Mouse (Mus musculus): ENCODE measurements around the gene Shld2.

Shld2 gene

DNA sequence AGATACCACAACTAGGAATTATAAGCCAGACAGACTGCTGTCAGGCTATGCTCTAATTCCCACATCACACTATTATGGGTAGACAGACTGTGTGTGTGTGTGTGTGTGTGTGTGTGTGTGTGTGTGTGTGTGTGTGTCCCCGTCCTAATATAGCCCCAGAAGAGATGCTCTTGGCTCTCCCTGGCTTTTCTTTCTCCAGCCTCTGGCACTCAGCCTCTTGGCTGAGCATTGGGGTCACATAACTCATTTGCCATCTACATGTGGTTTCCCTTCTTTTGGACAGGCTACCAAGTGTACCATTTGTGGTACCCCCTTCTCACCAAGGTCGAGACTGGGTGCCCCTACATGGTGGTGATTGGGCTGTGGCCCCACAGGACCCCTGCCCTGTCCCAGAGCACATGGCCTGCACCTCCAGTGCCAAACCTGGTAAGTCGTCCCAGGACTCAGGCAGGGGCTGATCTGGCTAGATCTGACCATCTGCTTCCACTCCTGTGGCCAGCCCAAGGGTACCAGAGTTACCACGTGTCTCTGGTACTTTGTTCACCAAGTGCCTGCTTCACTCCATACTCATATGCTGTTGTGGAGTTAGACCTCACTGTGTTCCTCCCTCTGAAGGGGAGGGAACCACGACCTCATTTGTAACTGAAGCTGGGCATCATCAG, 88.7 kb downstream of the Shld2 start:
- no peak for DNase-seq (ENCODE audit: low spot score in 2 of 2)

DNA sequence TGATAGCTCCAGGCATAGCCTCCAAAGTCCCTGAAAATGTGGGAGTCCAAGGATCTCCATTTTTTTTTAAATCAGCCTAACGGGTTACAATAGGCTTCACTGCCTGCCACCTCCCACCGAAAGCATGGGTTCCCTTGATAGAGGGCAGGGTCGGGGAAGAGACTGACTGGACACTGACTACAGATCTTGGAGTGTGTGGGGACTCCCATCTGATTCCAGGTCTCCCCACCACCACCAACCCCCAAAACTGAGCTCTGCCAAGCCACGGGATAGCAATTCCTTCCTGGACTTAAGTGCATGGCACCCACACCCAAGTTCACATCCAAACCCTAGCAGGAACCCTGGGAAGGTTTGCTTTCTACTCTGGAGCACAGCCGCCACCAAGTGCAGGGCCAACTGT, 89.9 kb downstream of the Shld2 start:
- no peak for DNase-seq (ENCODE audit: low spot score in 2 of 2)

DNA sequence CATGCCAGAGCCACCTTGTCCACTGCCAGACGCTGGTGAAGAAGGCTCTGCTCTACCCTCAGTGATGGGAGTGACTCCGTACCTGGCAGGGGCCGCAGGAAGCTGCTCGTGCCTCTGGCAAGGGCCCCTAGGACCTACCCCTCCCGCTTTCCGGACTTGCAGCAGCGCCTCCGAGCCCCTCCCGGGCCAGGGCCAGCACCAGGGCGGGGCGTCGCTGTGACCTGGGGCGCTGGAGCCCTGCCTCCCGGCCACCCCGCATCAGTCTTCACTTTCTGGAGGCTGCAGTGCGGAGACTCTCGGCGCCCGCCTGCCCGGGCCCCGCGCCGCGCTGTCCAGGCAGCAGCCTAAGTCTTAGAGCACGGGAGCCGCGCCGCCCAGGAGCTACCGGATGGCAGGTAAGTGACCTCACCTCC, 90.5 kb downstream of the Shld2 start:
- no peak for DNase-seq (ENCODE audit: low spot score in 2 of 2)

DNA sequence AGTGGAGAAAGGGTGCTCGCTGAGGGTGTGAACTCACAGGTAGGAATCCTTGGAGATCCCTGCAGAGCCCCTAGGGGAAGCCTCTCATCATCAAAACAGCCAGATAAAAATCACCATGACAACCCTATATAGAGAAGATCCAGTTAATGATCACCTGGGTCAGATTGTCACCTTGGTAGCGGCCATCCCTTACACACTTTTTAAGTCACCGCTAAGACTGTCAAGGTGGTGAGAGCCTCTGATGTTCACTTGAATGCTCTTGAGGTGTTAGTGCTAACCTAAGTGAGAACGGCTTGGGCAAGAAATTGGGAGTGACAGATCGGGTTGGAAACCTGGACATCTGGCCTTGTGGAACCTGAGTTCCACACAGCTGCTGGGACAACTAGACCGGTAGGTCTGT, 91.0 kb downstream of the Shld2 start, which contains the start of gene Syt15:
TSS of gene Syt15 (plus strand) at position 301 of the 400 bp plus-strand sequence.
- DNase-seq (ENCODE audit: low spot score in 2 of 2), result no peak

DNA sequence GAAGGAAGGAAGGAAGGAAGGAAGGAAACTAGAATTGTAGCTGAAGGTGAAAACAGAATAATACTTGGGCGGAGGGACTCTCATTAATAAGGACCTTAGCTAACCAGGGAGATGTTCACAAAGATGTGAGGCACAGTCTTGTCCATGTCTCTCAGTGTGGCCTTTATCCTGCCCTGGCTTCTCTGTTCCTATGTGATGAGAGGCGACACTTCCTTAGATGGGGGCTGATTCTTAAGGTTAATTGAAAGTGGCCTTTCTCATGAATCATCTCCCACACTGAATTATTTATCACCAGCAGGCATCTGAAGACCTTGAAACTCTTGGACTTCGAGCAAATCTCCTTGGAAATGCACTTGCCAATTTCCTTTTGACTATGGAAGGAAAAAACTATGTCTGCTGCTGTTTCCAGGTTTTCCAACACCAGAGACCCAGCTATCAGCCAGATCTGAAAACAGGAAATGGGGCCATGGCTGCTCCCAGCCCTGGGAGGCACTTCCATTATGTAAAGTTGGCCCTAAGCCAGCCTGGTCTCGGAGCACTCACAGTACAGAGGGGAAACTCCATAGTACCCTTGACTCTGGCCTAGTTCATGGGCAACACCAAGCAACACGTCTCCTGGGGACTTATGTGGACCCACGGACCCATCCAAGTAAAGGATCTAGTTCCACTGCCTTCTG, 94.7 kb downstream of the Shld2 start:
- DNase-seq (ENCODE audit: low spot score in 2 of 2), result no peak

DNA sequence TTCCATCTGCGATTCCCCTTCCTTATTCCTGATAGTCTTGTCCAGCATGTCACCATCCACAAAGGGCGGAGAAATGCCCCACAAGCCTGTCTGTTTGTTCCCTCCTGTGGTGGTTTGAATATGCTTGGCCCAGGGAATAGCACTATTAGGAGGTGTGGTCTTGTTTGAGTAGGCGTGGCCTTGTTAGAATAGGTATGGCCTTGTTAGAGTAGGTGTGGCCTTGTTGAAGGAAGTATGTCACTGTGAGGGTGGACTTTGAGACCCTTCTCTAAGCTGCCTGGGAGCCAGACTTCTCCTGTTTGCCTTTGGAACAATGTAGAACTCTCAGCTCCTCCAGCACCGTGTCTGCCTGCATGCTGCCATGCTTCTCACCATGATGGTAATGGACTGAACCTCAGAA, 100.4 kb downstream of the Shld2 start:
- DNase-seq (ENCODE audit: low spot score in 2 of 2), result no peak

DNA sequence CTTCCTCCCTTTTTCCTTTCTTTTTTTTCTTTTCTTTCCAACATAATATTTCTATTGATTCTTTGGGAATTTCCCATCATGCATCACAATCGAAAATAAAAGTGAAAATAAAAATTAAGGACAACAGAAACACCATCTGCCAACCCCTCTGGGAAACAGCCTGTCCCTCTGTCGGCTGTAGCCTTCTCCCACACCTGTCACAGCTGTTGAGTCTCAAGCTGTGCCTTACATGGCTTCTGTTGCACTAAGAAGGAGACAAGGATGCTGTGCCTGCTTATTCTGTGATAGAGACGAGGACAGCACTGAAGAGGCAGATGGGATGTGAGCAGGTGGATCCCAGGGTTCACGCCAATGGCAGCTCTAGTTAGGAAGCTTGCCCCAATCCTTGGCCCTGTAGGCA, 101.2 kb downstream of the Shld2 start:
- DNase-seq (ENCODE audit: low spot score in 2 of 2), result no peak

DNA sequence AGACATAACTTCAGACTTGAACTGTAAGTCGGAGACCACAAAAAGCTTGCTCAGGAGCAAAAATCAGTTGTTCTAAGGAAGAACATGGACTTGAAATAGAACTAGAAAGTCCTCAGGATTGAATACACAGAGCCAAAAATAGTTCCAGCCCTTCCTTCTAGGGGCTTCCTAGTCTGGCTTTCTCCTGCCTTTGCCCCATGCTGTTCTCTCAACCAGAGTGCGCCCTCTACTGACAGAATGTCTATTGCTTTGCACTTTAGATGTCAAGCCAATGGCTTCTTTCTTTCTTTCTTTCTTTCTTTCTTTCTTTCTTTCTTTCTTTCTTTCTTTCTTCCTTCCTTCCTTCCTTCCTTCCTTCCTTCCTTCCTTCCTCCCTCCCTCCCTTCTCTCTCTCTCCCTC, 101.6 kb downstream of the Shld2 start:
- no peak for DNase-seq (ENCODE audit: low spot score in 2 of 2)

DNA sequence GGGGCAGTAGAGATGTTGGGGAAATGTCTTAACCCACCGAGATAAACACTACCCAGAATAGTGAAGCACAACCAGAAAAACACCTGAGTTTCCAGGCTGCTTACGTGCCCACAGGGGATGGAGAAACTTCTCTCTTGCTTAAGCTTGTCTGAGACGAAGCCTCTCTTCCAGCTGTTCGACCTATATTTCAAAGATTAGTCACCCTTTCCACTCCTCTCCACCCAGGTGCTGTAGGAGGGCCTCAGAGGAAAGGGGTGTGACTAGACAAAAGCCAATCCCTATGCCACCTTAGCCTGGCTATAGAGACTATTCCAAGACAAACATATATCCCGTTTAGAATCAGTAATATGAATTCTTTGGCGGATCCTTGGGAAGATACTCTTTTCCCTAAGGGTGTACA, 102.3 kb downstream of the Shld2 start:
- no peak for DNase-seq (ENCODE audit: low spot score in 2 of 2)

DNA sequence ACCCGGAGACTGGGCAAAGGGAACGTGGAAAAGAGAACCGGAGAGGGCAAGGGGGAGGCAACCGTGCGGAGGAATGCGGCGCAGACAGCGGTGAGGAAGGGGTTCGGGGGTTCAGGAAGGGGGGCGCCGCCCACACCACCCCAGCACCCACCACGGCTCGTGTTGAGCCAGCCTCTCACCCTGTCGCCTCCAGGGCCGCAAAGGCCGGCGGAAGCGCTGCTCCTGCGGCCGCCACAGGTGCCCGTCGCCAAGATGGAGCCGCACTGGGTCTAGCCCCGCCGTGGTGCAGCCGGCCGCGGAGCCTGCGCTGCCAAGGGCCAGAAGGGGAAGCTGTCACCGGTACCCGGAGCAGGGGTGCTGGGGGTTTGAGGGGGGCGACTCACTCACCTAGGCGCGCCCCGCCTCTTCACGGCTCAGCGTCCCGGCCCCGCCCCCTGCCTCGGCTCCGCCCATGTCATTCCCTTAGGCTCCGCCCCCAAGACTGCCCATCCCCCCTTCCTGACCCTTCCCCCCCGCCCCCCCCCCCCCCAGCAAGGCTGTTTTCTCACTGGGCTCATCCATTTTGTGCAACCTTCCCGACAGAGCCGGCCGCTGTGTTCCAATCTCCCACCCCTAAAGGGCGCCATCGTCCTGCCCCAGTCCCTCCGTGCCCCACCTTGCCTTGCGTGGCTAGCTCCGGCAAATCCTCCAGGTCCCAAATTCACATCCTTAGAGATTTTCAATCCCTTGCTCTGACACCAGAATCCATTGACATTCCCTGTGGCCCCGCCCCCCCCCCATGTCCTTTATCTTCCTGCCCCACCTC, 108.9 kb downstream of the Shld2 start, which contains the start of gene Gprin2:
TSS of gene Gprin2 (minus strand) at position 423 of the 805 bp plus-strand sequence.
- DNase-seq (ENCODE audit: low spot score in 2 of 2), result peak; percentile 11 to 52

DNA sequence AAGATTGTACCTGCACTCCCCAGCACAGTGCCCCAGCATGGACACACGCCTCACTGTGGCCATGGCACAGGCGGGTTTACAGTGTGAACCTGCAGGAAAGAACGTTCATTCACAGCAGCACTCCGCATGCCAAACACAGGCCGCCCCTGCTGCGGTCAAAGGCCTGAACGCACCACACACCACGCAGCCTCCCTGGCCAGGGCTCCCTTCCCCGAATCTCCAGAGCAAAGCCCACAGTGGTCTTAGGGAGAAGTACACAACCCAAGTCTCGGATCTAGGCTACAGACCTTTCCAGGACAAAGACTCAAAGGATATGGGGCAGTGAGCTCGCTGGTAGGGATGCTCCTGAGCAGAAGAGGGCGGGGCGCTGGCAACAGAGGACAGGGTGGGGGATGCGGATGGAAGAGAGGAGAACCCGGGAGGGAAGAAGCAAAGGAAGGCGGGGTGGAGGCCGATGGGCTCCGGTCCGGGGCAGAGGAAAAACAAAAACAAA, 109.5 kb downstream of the Shld2 start:
- DNase-seq (ENCODE audit: low spot score in 2 of 2), result peak; percentile 19 to 33

DNA sequence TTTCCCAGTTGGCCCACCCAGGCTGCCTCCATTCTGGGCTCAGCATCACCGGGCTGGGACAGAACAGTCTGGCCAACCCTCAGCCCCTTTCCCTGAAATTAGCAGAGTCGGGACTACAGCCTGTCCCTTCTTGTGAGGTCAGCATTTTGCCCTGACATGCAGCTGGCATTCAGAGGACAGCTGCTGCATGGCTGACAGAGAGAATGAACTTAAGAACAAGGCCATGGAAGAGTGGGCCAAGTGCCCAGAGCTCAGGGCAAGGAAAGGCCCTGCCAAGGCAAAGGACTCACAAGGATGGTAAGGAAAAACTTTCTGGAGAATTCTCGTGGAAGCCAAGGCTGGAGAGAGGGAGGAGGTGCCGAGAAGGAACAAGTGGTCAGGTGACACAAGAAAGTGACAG, 113.6 kb downstream of the Shld2 start:
- DNase-seq (ENCODE audit: low spot score in 2 of 2), result no peak

DNA sequence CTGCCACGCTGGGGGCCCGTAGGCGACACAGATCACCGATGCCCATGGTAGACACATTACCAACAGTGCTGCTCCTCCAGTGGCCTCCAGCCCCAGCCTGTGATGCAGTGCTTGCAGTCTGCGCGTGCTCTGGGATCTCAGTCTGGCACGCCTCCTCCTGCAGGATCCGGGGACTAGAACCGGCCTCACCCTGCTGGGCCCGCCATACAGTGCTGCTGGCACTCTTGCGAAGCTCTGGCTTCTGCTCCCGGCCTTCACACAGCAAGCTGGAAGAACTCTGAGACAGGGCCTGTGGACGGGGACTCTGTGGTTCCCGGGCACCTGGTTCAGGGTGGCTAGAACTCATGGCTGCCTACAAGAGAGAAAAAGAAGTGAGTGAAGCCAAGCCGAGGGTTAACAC, 114.8 kb downstream of the Shld2 start:
- no peak for DNase-seq (ENCODE audit: low spot score in 2 of 2)

DNA sequence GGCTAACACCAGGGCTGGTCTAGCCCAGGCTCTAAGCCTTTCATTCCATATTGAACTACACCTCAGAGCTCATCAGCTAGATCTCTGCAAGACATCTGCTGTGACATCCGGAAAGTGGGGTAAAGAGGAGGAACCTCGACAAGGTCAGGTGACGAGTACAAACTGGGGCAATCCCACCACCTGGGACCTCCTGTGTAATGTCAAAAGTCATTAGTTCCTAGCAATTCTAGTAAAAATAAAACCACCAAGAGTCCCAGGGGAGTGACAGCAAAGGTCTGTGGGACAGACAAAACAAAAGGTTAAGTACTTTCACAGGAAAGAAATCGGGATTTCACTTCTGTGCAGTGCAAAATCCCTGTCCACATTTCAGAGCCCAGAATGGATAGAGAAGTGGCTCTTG, 116.4 kb downstream of the Shld2 start:
- DNase-seq (ENCODE audit: low spot score in 2 of 2), result no peak

DNA sequence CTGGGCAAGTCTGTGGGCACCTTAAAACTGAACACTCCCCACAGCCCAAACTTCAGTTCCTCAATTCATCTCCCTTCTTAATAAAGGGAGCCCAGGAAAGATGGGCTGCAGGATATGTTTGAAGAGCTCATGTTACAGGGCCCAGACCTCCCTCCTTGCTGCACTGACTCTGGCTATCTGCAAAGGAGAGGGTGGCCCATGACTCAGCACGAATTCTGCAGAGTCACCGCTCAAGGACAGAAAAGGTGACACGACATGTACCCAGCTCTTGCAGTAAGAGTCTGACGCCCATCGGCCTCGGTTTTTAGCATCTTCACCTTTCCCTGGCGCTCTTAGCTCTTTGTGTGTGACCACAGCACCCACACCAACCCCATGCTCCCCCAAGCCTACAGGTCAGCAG, 119.9 kb downstream of the Shld2 start:
- no peak for DNase-seq (ENCODE audit: low spot score in 2 of 2)

DNA sequence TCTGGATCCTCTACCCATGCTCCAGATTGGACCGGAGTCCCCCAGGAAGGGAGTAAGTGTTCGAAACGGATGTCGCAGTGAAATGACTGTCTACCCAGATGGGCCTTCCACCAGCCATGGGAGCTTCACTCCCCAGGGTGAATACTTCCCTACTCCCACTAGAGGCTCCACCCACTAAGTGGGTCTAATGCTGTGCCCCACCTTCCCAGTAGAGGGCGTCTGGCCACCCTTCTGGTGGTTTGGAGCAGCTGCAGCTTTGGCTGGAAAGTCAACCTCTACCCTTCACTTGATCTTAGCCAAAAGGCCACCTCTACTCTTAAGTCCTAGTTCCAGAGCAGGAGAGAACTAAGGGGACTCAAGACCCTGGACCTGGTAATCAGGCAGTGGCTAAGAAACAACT, 121.7 kb downstream of the Shld2 start:
- DNase-seq (ENCODE audit: low spot score in 2 of 2), result peak; percentile 26 to 27

Data from urinary bladder, adult 18-20 months (tissue).